Mouse (Mus musculus): ENCODE data around the gene Snrpa. TPM values are rescaled to one million over a fixed set of nuclear protein-coding genes. Genes with fewer than 3 reads are reported as not detected.

Gene Snrpa
- polyA plus RNA-seq, 1 experiment from 2014 or later, result 192 TPM

- H3K9me3 ChIP-seq (ENCODE audit: control insufficient read depth, low read length), result no peaks in the 10 kb centered on the region
- H3K36me3 ChIP-seq (replicated peaks; ENCODE audit: control insufficient read depth, insufficient read depth), result no peaks in the 10 kb centered on the region
- H3K27ac ChIP-seq, result no peak overlapping the region
- WGBS, result 82% methylated on average over 4 of the region's 4 CpGs
- H3K4me3 ChIP-seq (replicated peaks; ENCODE audit: low read length), result no peak overlapping the region
- no peaks in the 10 kb centered on the region for H3K27me3 ChIP-seq (ENCODE audit: control insufficient read depth, insufficient read depth, low read length)
- peaks cover 35% of the 10 kb centered on the region for H3K4me1 ChIP-seq (replicated peaks; ENCODE audit: control insufficient read depth, insufficient read depth, low read length)
- no peak overlapping the region for H3K4me2 ChIP-seq (replicated peaks)
- ATAC-seq (ENCODE audit: low FRiP score) (no peak), DNase-seq (ENCODE audit: low spot score) (no peak)
- H3K9ac ChIP-seq, result no peak overlapping the region
Observed at GRCm38 (mm10) chr7:27230781-27231180, 34.7 kb upstream of the Snrpa start.

- Histone ChIP-seq H3K9me3 (ENCODE audit: control insufficient read depth, low read length) (no peaks in the 10 kb centered on the region), H3K4me2 (replicated peaks) (peak overlapping the region; percentile 92), H3K36me3 (replicated peaks; ENCODE audit: control insufficient read depth, insufficient read depth) (0 out of 2 replicates have a peak, but pooled peaks cover 2% of the 10 kb centered on the region), H3K4me3 (replicated peaks; ENCODE audit: low read length) (peak overlapping the region; percentile 54), H3K27ac (peak overlapping the region; percentile 81), H3K9ac (peak overlapping the region; percentile 71), H3K27me3 (ENCODE audit: control insufficient read depth, insufficient read depth, low read length) (no peaks in the 10 kb centered on the region), H3K4me1 (replicated peaks; ENCODE audit: control insufficient read depth, insufficient read depth, low read length) (peaks cover 48% of the 10 kb centered on the region)
- WGBS, result 15% methylated on average over 6 of the region's 6 CpGs
- DNase-seq (ENCODE audit: low spot score) (no peak), ATAC-seq (ENCODE audit: low FRiP score) (no peak)
Observed at GRCm38 (mm10) chr7:27228865-27229264, 32.8 kb upstream of the Snrpa start.

GRCm38 (mm10) chr7:27228281-27228821, 32.3 kb upstream of the Snrpa start, which contains the start of gene Itpkc:
Itpkc (minus strand) TSS chr7:27228661.
- 0 out of 2 replicates have a peak, but pooled peaks cover 2% of the 10 kb centered on the region for H3K36me3 ChIP-seq (replicated peaks; ENCODE audit: control insufficient read depth, insufficient read depth)
- peak; percentile 82 for ATAC-seq (ENCODE audit: low FRiP score)
- H3K4me1 ChIP-seq (replicated peaks; ENCODE audit: control insufficient read depth, insufficient read depth, low read length), result peaks cover 46% of the 10 kb centered on the region
- H3K4me3 ChIP-seq (replicated peaks; ENCODE audit: low read length), result peak within 1 kb of the TSS; percentile 54
- peak within 1 kb of the TSS; percentile 81 for H3K27ac ChIP-seq
- under 1% methylated on average over 49 of the region's 49 CpGs for WGBS
- H3K9ac ChIP-seq, result peak within 1 kb of the TSS; percentile 71
- peak; percentile 97 for DNase-seq (ENCODE audit: low spot score)
- H3K9me3 ChIP-seq (ENCODE audit: control insufficient read depth, low read length), result no peaks in the 10 kb centered on the region
- H3K27me3 ChIP-seq (ENCODE audit: control insufficient read depth, insufficient read depth, low read length), result no peaks in the 10 kb centered on the region
- peak within 1 kb of the TSS; percentile 92 for H3K4me2 ChIP-seq (replicated peaks)

- DNase-seq (ENCODE audit: low spot score) (no peak), ATAC-seq (ENCODE audit: low FRiP score) (peak; percentile 10; the same call in 1 of the 2 replicates)
- H3K9me3 ChIP-seq (ENCODE audit: control insufficient read depth, low read length), result no peaks in the 10 kb centered on the region
- peak overlapping the region; percentile 92 for H3K4me2 ChIP-seq (replicated peaks)
- H3K4me3 ChIP-seq (replicated peaks; ENCODE audit: low read length), result peak overlapping the region; percentile 54
- H3K4me1 ChIP-seq (replicated peaks; ENCODE audit: control insufficient read depth, insufficient read depth, low read length), result peaks cover 45% of the 10 kb centered on the region
- peaks cover 6% of the 10 kb centered on the region; the same call in 1 of the 2 replicates for H3K36me3 ChIP-seq (replicated peaks; ENCODE audit: control insufficient read depth, insufficient read depth)
- 2% methylated on average over 10 of the region's 10 CpGs for WGBS
- H3K27ac ChIP-seq, result peak overlapping the region; percentile 81; the same call in 1 of the 2 replicates
- H3K9ac ChIP-seq, result peak overlapping the region; percentile 71
- no peaks in the 10 kb centered on the region for H3K27me3 ChIP-seq (ENCODE audit: control insufficient read depth, insufficient read depth, low read length)
Observed at GRCm38 (mm10) chr7:27227676-27228075, 31.6 kb upstream of the Snrpa start.

GRCm38 (mm10) chr7:27227276-27227675, 31.2 kb upstream of the Snrpa start:
- DNase-seq (ENCODE audit: low spot score), result no peak
- Histone ChIP-seq H3K4me3 (replicated peaks; ENCODE audit: low read length) (peak overlapping the region; percentile 54), H3K27ac (no peak overlapping the region), H3K4me1 (replicated peaks; ENCODE audit: control insufficient read depth, insufficient read depth, low read length) (peaks cover 45% of the 10 kb centered on the region), H3K27me3 (ENCODE audit: control insufficient read depth, insufficient read depth, low read length) (no peaks in the 10 kb centered on the region), H3K9me3 (ENCODE audit: control insufficient read depth, low read length) (no peaks in the 10 kb centered on the region), H3K4me2 (replicated peaks) (peak overlapping the region; percentile 92), H3K9ac (peak overlapping the region; percentile 71), H3K36me3 (replicated peaks; ENCODE audit: control insufficient read depth, insufficient read depth) (peaks cover 6% of the 10 kb centered on the region; the same call in 1 of the 2 replicates)
- ATAC-seq (ENCODE audit: low FRiP score), result no peak
- 35% methylated on average over 9 of the region's 9 CpGs for WGBS

GRCm38 (mm10) chr7:27224877-27225575, 29.0 kb upstream of the Snrpa start:
- H3K9ac ChIP-seq, result peak overlapping the region; percentile 71
- H3K36me3 ChIP-seq (replicated peaks; ENCODE audit: control insufficient read depth, insufficient read depth), result peaks cover 15% of the 10 kb centered on the region
- peaks cover 45% of the 10 kb centered on the region for H3K4me1 ChIP-seq (replicated peaks; ENCODE audit: control insufficient read depth, insufficient read depth, low read length)
- WGBS, result 71% methylated on average over 11 of the region's 11 CpGs
- peak overlapping the region; percentile 54 for H3K4me3 ChIP-seq (replicated peaks; ENCODE audit: low read length)
- no peaks in the 10 kb centered on the region for H3K9me3 ChIP-seq (ENCODE audit: control insufficient read depth, low read length)
- ATAC-seq (ENCODE audit: low FRiP score), result no peak
- no peaks in the 10 kb centered on the region for H3K27me3 ChIP-seq (ENCODE audit: control insufficient read depth, insufficient read depth, low read length)
- H3K27ac ChIP-seq, result no peak overlapping the region
- no peak for DNase-seq (ENCODE audit: low spot score)
- H3K4me2 ChIP-seq (replicated peaks), result peak overlapping the region; percentile 92

GRCm38 (mm10) chr7:27222538-27222937, 26.5 kb upstream of the Snrpa start:
- WGBS, result 92% methylated on average over 1 of the region's 1 CpGs
- ATAC-seq (ENCODE audit: low FRiP score) (no peak), DNase-seq (ENCODE audit: low spot score) (no peak)
- H3K4me1 ChIP-seq (replicated peaks; ENCODE audit: control insufficient read depth, insufficient read depth, low read length), result peaks cover 40% of the 10 kb centered on the region
- H3K27ac ChIP-seq, result no peak overlapping the region
- H3K27me3 ChIP-seq (ENCODE audit: control insufficient read depth, insufficient read depth, low read length), result no peaks in the 10 kb centered on the region
- H3K4me2 ChIP-seq (replicated peaks), result no peak overlapping the region
- peaks cover 37% of the 10 kb centered on the region for H3K36me3 ChIP-seq (replicated peaks; ENCODE audit: control insufficient read depth, insufficient read depth)
- H3K9ac ChIP-seq, result no peak overlapping the region
- H3K4me3 ChIP-seq (replicated peaks; ENCODE audit: low read length), result no peak overlapping the region
- H3K9me3 ChIP-seq (ENCODE audit: control insufficient read depth, low read length), result no peaks in the 10 kb centered on the region

GRCm38 (mm10) chr7:27221939-27222338, 25.9 kb upstream of the Snrpa start:
- 87% methylated on average over 6 of the region's 6 CpGs for WGBS
- Histone ChIP-seq H3K27me3 (ENCODE audit: control insufficient read depth, insufficient read depth, low read length) (no peaks in the 10 kb centered on the region), H3K9me3 (ENCODE audit: control insufficient read depth, low read length) (no peaks in the 10 kb centered on the region), H3K9ac (no peak overlapping the region), H3K4me1 (replicated peaks; ENCODE audit: control insufficient read depth, insufficient read depth, low read length) (peaks cover 34% of the 10 kb centered on the region), H3K36me3 (replicated peaks; ENCODE audit: control insufficient read depth, insufficient read depth) (peaks cover 43% of the 10 kb centered on the region), H3K4me2 (replicated peaks) (no peak overlapping the region), H3K27ac (no peak overlapping the region), H3K4me3 (replicated peaks; ENCODE audit: low read length) (no peak overlapping the region)
- ATAC-seq (ENCODE audit: low FRiP score) (no peak), DNase-seq (ENCODE audit: low spot score) (no peak)

- H3K4me2 ChIP-seq (replicated peaks), result no peak overlapping the region
- no peaks in the 10 kb centered on the region for H3K27me3 ChIP-seq (ENCODE audit: control insufficient read depth, insufficient read depth, low read length)
- WGBS, result 57% methylated on average over 11 of the region's 11 CpGs
- no peaks in the 10 kb centered on the region for H3K9me3 ChIP-seq (ENCODE audit: control insufficient read depth, low read length)
- DNase-seq (ENCODE audit: low spot score) (no peak), ATAC-seq (ENCODE audit: low FRiP score) (no peak)
- H3K36me3 ChIP-seq (replicated peaks; ENCODE audit: control insufficient read depth, insufficient read depth), result peaks cover 61% of the 10 kb centered on the region
- peaks cover 14% of the 10 kb centered on the region for H3K4me1 ChIP-seq (replicated peaks; ENCODE audit: control insufficient read depth, insufficient read depth, low read length)
- no peak overlapping the region for H3K4me3 ChIP-seq (replicated peaks; ENCODE audit: low read length)
- no peak overlapping the region for H3K27ac ChIP-seq
- no peak overlapping the region for H3K9ac ChIP-seq
Observed at GRCm38 (mm10) chr7:27219937-27220336, 23.9 kb upstream of the Snrpa start.
